Mouse (Mus musculus) retina, postnatal 7 days (tissue): ENCODE data around the gene Gm20388.

Source experiments
- DNase-seq: peaks from one replicate; pipeline ENCODE4 v3.0.0-alpha.2; 2012; ENCODE audit warnings: low read depth, low spot score

Gene Gm20388

GRCm38 (mm10) chr8:121043719-121044440 lies 1133.2 kb downstream of the Gm20388 start:
- no peak for DNase-seq

GRCm38 (mm10) chr8:121047441-121047840 lies 1136.8 kb downstream of the Gm20388 start:
- DNase-seq: no peak

- no peak for DNase-seq
Measured at GRCm38 (mm10) chr8:121058081-121058480, 1147.4 kb downstream of the Gm20388 start.

GRCm38 (mm10) chr8:121059098-121059497 lies 1148.5 kb downstream of the Gm20388 start:
- no peak for DNase-seq

GRCm38 (mm10) chr8:121062521-121062920 lies 1151.9 kb downstream of the Gm20388 start:
- DNase-seq: no peak

- no peak for DNase-seq
Measured at GRCm38 (mm10) chr8:121063649-121064048, 1153.0 kb downstream of the Gm20388 start.

GRCm38 (mm10) chr8:121071454-121071853 lies 1160.8 kb downstream of the Gm20388 start:
- DNase-seq: no peak

- DNase-seq: no peak
Measured at GRCm38 (mm10) chr8:121072406-121073130, 1161.9 kb downstream of the Gm20388 start.

- no peak for DNase-seq
Measured at GRCm38 (mm10) chr8:121073174-121074107, 1162.8 kb downstream of the Gm20388 start.

- DNase-seq: no peak
Measured at GRCm38 (mm10) chr8:121074108-121074847, 1163.6 kb downstream of the Gm20388 start.

GRCm38 (mm10) chr8:121074848-121075145 lies 1164.2 kb downstream of the Gm20388 start:
- DNase-seq: no peak

GRCm38 (mm10) chr8:121075936-121076335 lies 1165.3 kb downstream of the Gm20388 start:
- DNase-seq: no peak

GRCm38 (mm10) chr8:121076555-121076954 lies 1165.9 kb downstream of the Gm20388 start:
- no peak for DNase-seq

- no peak for DNase-seq
Measured at GRCm38 (mm10) chr8:121078721-121079120, 1168.1 kb downstream of the Gm20388 start.

GRCm38 (mm10) chr8:121079201-121079600 lies 1168.6 kb downstream of the Gm20388 start:
- no peak for DNase-seq

GRCm38 (mm10) chr8:121079944-121080343 lies 1169.3 kb downstream of the Gm20388 start:
- DNase-seq: no peak

- no peak for DNase-seq
Measured at GRCm38 (mm10) chr8:121080361-121081090, 1169.9 kb downstream of the Gm20388 start.

- DNase-seq: no peak
Measured at GRCm38 (mm10) chr8:121081398-121081797, 1170.8 kb downstream of the Gm20388 start.

GRCm38 (mm10) chr8:121082218-121083092 lies 1171.8 kb downstream of the Gm20388 start:
- no peak for DNase-seq
